Mouse (Mus musculus) B cell, adult 67 days (primary cell): ENCODE measurements around the gene Cic. TPM values are rescaled to one million over a fixed set of nuclear protein-coding genes. Genes with fewer than 3 reads are reported as not detected.

Experiments
- total RNA-seq, 2 experiments: library from RNA; stranded (reverse); gene quantifications; 4 replicates each; pipeline ENCODE4 v1.2.4; 2023

The Cic gene
- 100 to 1,000 TPM; 334 to 343 TPM for total RNA-seq

DNA sequence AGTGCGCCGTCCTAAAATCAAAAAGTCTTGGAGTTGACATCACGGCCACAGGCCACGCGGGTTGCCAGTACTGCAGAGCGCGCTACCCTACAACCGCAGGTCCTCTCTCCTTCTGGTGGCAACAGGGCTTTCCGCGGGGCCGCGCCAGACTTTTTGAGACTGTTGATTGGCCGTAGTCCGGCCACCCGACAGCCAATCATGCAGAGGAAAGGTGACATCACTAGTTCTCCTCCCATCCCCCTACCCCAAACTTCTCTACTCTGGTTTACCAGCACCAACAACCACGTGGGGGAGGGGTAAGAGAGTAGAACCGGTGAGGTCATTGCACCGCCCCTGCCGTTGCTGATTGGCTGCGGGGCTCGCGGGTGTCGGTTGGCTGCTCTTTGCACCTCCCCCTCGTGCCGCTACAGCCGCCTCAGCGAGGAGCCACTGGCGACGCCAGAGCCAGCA lies at the start of gene Cic:
Gene Cic (plus strand): TSS at position 404 of the 450 bp plus-strand sequence.

DNA sequence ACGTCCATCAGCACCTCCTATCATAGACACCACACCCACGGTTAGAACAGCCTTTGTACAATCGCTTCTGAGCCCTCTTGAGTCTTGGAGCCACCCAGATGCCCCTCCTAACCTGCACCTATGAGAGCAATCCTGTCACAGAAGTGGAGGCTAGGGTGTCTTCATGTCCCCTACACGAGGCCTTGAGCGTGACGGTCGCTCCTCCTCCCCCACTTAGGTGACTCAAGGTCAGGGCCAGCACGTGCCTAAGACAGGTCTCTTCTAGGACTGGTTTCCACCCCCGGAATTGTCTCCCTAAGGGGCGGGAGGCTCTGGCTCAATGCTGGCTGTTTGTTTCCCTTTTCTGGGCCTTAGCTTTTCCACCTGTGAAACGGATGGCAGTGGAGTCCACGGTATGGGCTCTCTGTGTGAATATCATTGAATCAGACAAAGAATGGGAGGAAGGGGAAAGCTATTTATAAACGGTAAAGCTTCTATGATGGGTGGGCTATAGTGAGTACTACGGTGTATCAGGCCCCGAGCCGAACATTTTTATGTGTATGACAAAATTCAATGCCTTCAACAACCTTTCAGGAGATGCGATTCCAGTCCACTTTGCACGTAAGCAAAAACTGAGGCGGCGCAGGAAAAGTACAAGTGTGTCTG lies 46.9 kb upstream of the Cic start, which contains the start of gene Dedd2:
Gene Dedd2 (minus strand): TSS at position 159 of the 645 bp plus-strand sequence.

DNA sequence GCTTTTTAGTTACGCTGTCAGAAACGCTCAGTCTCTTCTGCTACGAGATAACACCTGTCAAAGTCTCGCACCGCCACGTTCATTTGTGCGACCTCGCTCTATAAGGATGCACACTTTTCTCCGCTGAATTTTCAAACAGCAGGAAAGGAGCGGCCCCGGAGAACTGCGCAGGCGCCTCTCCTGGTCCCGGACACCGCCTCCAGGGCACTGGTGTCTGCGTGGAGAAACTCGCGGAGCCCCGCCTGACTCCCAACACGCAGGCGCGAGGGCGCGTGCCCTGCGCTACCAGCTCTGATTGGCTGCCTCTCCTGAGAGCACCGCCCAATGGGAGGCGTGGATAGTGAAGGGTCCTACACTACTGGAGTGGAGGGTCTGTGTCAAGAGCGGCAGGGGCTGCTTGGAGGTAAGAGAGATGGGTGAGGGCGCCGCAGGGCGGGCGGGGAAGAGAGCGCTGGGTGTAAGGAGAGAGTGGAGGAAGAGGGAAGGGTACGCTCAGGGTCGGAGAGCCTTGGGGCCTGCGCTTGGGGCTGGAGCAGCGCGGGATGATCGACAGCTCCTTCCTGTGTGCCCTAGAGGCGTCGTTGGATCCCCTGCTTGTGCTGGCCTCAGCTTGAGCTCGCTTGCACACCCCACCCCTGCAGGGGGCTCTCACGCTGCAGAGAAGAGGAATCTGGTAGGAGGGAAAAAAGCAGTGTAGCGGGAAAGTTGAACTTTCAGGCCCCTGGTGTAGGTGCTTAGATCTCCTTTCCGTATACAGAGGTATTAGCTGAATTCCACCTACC lies 46.2 kb upstream of the Cic start, which contains the start of gene Zfp526:
Gene Zfp526 (plus strand): TSS at position 324 of the 782 bp plus-strand sequence.

DNA sequence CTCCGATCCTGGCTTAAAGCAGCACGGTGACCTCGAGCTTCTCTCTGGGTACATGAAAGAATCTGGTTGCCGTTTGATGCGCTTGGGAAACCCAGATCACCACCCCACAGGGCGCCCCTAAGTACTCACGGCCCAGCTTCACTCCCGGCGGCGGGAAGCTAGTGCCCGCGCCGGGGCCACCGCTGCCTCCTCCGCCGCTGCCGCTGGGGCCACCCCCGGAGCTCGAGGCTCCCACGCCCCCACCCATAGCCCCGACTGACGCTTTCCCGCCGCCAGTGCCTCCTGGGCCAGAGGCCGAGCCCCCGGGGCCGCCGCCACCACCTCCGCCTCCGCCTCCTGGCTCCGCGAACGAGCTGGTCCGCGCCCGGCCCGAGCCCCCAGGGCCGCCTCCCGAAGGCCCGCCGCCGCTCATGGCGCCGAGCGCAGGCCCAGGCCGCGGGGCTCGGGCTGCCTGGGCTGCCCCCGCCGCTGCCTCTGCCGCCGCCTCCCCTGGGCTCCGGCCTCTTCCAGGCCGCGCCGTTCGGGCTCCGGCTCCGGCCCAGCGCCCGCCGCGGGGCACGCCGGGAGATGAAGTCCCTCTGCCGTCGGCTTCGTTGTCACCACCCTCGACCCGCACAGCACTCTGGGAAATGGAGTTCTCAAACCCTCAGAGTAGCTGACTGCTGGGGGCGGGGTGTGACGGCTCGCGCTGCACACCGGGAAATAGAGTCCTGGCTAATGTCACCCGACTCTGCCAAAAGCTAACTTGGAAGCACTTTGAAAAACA lies 30.1 kb upstream of the Cic start, which contains the start of gene Gsk3a:
Gene Gsk3a (minus strand): TSS at position 603 of the 766 bp plus-strand sequence.

DNA sequence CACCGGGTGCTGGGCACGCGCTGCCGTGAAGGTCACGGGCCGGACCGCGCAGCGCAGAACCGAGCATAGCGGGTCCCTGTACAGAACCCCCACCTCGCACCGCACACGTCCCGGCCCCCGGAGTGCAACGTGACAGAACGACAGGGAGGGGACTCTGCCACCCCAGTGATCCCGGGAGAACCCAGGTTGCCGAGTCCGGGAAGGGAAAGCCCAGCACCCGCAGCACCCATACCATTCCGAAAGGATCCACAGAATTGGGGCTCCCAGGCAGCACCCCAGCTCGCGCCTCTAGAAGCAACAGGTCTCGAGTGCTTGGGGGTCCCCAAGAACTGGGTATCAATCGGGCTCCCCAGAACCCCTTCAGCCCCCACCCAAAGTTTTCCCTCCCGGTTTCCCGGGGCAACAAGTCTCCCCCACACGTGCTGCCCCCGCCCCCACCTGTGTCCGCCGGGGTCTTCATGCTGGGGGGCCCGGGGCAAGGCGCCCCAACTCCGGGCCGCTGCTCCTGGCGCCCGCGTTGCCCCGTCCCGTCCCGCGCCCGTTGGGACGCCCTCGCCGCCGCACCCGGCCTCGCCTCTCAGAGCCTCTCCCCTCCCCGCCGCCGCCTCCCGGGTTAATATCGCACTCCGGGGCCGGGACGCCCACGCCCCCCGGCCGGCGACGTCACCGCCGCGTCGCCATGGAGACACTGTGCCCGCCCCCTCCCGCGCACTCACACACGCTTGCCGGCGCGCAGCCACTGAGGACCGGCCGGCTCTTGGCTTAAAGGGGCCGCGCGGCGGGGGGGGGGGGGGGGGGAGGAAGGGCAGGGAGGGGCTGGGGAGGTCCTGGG lies 17.1 kb upstream of the Cic start, which contains the start of gene Erf:
Gene Erf (minus strand): TSS at position 621 of the 832 bp plus-strand sequence.

DNA sequence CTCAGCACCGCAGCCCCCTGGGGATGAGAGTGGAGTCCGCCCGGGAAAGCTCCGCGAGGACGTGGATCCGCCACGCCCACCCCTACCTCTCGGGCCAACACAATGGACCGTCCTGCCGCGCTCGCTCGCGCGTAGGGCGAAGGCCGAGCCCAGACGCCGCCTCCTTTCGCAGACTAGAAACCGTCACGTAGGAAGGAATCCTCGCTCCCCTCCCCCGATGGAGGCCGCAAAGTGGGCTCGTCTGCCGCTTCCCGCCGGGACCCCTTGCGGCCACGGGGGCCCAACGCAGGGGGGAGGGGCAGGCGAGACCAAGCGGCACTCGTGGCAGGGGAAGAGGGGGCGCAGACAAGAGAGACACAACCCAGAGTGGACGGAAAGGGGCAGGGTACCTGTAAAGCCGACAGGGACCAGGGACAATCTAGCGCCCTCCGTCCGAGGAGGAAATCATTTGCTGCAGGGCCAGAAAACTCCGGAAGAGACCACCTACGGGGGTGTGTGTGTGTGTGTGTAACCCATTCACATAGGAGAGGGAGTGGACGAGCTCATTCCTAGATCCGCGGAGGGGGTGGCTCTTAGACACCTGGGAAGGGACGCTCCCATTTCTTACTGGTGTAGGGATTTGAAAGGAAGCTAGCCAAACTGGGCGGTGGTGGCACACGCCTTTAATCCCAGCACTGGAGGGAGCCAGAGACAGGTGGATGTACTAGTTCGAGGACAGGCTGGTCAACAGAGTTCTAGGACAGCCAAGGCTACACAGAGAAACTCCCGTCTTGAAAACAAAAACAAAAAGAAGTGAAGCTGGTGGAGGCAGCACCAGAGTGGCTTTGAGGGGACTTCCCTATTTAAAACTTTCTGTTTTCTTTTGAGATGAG lies 30.2 kb downstream of the Cic start, which contains the start of gene Pafah1b3:
Gene Pafah1b3 (minus strand): TSS at position 533 of the 872 bp plus-strand sequence.

DNA sequence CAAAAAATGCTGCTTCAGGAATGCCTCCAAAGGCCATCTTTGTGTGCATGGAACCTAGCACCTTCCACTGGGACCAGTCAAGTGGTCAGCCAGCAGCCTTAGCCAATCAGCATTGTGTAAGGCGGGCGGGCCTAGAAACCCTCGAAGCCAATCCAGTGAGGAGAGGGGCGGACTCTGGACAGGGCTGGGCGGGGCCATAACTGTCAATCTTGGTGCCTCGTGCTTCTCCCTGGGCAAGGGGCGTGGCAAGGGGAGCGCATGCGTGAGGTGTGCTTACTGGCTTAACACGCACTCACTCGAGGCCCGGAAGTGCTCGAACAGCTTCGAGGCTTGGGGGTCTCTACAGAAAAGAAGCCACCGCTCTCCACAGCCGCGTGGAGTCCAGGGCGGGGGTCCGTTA lies 33.6 kb downstream of the Cic start, which contains the start of gene Prr19:
Gene Prr19 (plus strand): TSS at position 349 of the 400 bp plus-strand sequence.

DNA sequence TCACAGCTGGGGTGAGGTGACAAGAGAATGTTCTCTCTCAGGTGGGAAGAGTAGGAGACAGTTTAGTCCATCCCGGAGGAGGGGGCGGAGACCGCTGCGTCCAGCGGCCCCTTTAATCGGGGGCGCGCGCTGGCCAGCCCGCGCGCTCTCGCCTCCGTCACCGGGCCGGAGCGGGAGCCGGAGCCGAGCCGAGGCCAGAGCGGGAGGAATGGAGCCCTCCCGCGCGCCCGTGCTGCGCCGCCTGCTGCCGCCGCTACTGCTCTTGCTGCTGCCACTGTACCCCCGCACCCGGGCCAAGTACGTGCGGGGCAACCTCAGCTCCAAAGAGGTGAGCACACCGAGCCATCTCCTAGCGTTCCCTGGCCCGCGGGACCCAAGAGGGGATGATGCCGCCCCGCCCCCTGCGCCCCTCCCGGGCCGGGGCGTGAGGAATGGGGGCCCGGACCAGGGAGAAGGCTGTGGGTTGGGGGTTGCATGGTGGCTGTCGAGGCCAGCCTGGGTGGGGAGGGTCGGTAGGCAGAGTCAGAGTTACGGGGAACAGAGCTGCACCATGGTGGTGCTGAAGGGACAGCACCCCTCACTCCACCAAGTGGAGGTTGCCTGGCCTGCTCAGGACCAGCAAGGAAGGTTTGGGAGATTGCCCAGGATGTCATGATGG lies 38.6 kb downstream of the Cic start, which contains the start of gene Tmem145:
Gene Tmem145 (plus strand): TSS at position 151 of the 658 bp plus-strand sequence.

DNA sequence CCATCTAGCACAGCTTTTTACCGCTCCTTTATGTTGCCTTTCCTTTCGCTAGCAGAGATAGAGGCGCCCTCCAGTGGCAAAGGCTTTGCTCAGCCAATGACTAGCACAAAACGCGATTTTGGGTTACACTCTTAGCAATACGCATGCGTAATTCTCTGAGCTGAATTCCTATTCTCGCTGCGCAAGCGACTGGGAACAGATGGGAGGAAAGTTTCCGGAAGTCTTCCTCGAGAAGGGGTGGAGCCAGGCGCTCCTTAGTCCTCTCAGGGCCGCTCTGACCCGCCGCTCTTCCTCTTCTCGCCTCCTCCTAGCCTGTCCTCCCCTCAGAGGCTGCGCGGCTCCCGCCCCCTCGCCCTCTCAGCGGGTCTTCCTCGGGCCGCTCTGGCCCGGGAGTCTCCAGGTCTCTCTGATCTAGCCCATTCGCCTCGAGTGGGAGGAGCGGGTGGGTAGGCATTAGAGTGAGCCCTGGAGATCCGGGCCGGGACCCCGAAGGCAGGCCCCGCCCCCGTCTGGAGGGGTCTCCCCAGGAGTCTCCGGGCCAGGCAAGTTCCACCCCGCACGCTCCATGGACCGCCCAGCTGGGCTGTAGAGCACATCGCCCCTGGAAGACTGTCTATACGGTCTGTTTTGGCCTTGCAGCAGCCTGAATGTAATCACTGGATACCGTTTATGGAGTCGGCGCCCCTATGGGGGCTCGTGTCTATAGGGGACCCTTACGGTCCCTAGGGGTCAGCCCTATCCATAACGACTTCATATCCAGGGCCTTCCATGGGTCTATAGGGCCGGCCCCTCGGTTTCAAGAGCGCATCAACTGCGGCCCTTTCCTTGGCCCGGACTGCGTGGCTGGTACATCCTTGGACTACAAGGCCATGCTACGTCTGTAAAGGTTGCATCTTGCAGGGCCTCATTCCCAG lies 49.3 kb downstream of the Cic start, which contains the start of gene Megf8:
Gene Megf8 (plus strand): TSS at position 633 of the 914 bp plus-strand sequence.

Other genes with a start within 250 kb of the Cic start
- 1 to 10 TPM; 2.7 to 3.4 TPM for gene Grik5, start 195.4 kb upstream of the Cic start, total RNA-seq
- 10 to 100 TPM; 18.7 to 20.9 TPM for gene Zfp574, start 195.1 kb upstream of the Cic start, total RNA-seq
- gene Pou2f2, start 88.0 kb upstream of the Cic start, total RNA-seq: 100 to 1,000 TPM; 211 to 226 TPM
- 10 to 100 TPM; 72.0 to 99.0 TPM for gene Dedd2, start 47.1 kb upstream of the Cic start, total RNA-seq
- gene Zfp526, start 46.3 kb upstream of the Cic start, total RNA-seq: 10 to 100 TPM; 15.8 to 18.2 TPM
- gene Gsk3a, start 29.9 kb upstream of the Cic start, total RNA-seq: 10 to 100 TPM; 90.4 to 94.6 TPM
- 10 to 100 TPM; 19.0 to 23.4 TPM for gene Erf, start 16.9 kb upstream of the Cic start, total RNA-seq
- gene Pafah1b3, start 30.3 kb downstream of the Cic start, total RNA-seq: 10 to 100 TPM; 56.9 to 65.6 TPM
- under 1 TPM in 1 of 2 experiments, not detected in 1; 0.44 TPM for gene Prr19, start 33.7 kb downstream of the Cic start, total RNA-seq
- not detected for gene Tmem145, start 38.4 kb downstream of the Cic start, total RNA-seq
- 1 to 10 TPM; 1.6 to 2.5 TPM for gene Megf8, start 49.5 kb downstream of the Cic start, total RNA-seq
- gene Cnfn, start 102.0 kb downstream of the Cic start, total RNA-seq: not detected
- gene Lipe, start 131.0 kb downstream of the Cic start, total RNA-seq: 10 to 100 TPM; 36.6 to 43.5 TPM
- gene Cxcl17, start 145.2 kb downstream of the Cic start, total RNA-seq: not detected
- 10 to 100 TPM; 61.2 to 62.6 TPM for gene Ceacam1, start 209.9 kb downstream of the Cic start, total RNA-seq